Mouse (Mus musculus) left cerebral cortex, adult 18-20 months (tissue): ENCODE data around the gene Gm10600. TPM values are rescaled to one million over a fixed set of nuclear protein-coding genes. Genes with fewer than 3 reads are reported as not detected.
"Not testable (repeated sequence)": the region's sequence is repeated elsewhere in the genome, so short reads cannot be mapped to it uniquely, and the experiment has no call there.

Experiments
- DNase-seq, 2 experiments: peaks; one replicate each; pipeline ENCODE4 v3.0.0; 2021 to 2022; ENCODE audit warnings: low spot score in 2 of 2, mixed read lengths in 1 of 2
- long read RNA-seq, 2 experiments: library from polyadenylated mRNA; stranded (forward); transcript quantifications; one replicate each; pipeline ENCODE4 v2.0.0; 2021
- total RNA-seq, 2 experiments: library from RNA; stranded (reverse); gene quantifications; 2 replicates each; pipeline ENCODE4 v1.2.3; 2021

Gm10600 gene
- total RNA-seq: 1 to 10 TPM; 8.3 to 8.6 TPM
- long read RNA-seq, experiment 1: 0 reads
- long read RNA-seq, experiment 2, partial matches to known transcripts: 0 of 1 reads
- long read RNA-seq, experiment 2, other reads (novel, unspliced or antisense): 0 of 1 reads

DNA sequence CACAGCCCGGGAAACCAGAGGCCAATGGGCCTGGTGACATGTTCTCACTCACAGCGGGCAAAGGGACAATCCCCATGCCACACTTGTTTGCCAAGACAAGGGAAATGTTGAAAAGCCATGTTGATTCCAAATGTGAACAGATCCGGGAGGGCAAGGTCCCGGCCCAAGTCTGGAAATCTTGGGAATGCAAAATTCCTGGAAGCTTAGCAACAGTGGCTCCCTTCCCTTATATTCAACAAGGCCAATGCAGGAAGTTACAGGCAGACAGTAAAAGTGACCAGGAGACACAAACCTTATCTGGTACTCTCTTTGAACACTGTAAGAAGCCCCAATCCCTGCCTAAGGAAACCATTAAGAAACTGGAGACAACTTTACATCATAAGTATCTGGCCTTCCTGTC, at the start of gene Gm10600:
Gene Gm10600, plus strand, starts transcription at position 301 of the 400 bp plus-strand sequence.
- DNase-seq: not testable (repeated sequence)

GRCm38 (mm10) chr4:42255467-42255866, 15.0 kb downstream of the Gm10600 start, which contains the start of gene Ccl21b:
TSS of gene Ccl21b (plus strand) at chr4:42255767.
- not testable (repeated sequence) for DNase-seq

Other genes with a start within 250 kb of the Gm10600 start
- 1 to 10 TPM; 7.2 to 7.4 TPM for gene Gm21093, start 205.9 kb upstream of the Gm10600 start, total RNA-seq
- gene Gm3893, start 149.4 kb upstream of the Gm10600 start, total RNA-seq: not detected
- 10 to 100 TPM; 36.2 to 38.3 TPM for gene Gm13304, start 125.8 kb upstream of the Gm10600 start, total RNA-seq
- gene Gm13306, start 87.2 kb upstream of the Gm10600 start, total RNA-seq: 10 to 100 TPM; 30.1 to 33.4 TPM
- 1 to 10 TPM in 1 of 2 experiments, not detected in 1; 1.7 TPM for gene Gm13305, start 72.0 kb upstream of the Gm10600 start, total RNA-seq
- gene Ccl21b, start 15.1 kb downstream of the Gm10600 start, total RNA-seq: not detected
- gene Gm21953, start 53.6 kb downstream of the Gm10600 start, total RNA-seq: not detected
- not detected for gene Fam205a3, start 77.7 kb downstream of the Gm10600 start, total RNA-seq
- not detected for gene Gm21586, start 198.7 kb downstream of the Gm10600 start, total RNA-seq
- 1 to 10 TPM; 5.2 to 5.6 TPM for gene Gm2163, start 226.1 kb downstream of the Gm10600 start, total RNA-seq